Mouse (Mus musculus) thymus, postnatal 36 days (tissue): ENCODE results near the gene Hist1h2ba.

Experiments
- DNase-seq, 2 experiments: peaks; one replicate each; pipeline ENCODE4 v3.0.0; 2022; ENCODE audit warnings: mixed read lengths in 2 of 2

The Hist1h2ba gene

GRCm38 (mm10) chr13:23898242-23898641, 35.7 kb downstream of the Hist1h2ba start:
- peak in 1 of 2 experiments; percentile 12 for DNase-seq

- no peak for DNase-seq
Measured at GRCm38 (mm10) chr13:23893269-23893593, 40.7 kb downstream of the Hist1h2ba start.

- DNase-seq, result no peak
Measured at GRCm38 (mm10) chr13:23892592-23893268, 41.2 kb downstream of the Hist1h2ba start.

- DNase-seq, result no peak
Measured at GRCm38 (mm10) chr13:23889011-23889605, 44.8 kb downstream of the Hist1h2ba start.

GRCm38 (mm10) chr13:23887026-23887725, 46.8 kb downstream of the Hist1h2ba start:
- no peak for DNase-seq

GRCm38 (mm10) chr13:23885540-23885939, 48.4 kb downstream of the Hist1h2ba start:
- DNase-seq, result peak; percentile 7 to 29
